Mouse (Mus musculus): ENCODE measurements around the gene Mup5. TPM values are rescaled to one million over a fixed set of nuclear protein-coding genes. Genes with fewer than 3 reads are reported as not detected.
"Not testable (repeated sequence)": the region's sequence is repeated elsewhere in the genome, so short reads cannot be mapped to it uniquely, and the experiment has no call there.

Mup5 gene
- polyA plus RNA-seq, 1 experiment from 2014 or later: not detected

GRCm38 (mm10) chr4:61789699-61790098, 45.3 kb downstream of the Mup5 start:
- not testable (repeated sequence) for H3K27me3 ChIP-seq (ENCODE audit: poor library complexity, severe bottlenecking); H3K4me1 ChIP-seq; H3K4me3 ChIP-seq; H3K36me3 ChIP-seq (replicated peaks); DNase-seq (ENCODE audit: extremely low spot score, low spot score); H3K27ac ChIP-seq; H3K9me3 ChIP-seq
- 93% methylated on average over 1 of the region's 1 CpGs for WGBS

GRCm38 (mm10) chr4:61784231-61784630, 50.8 kb downstream of the Mup5 start:
- WGBS: 91% methylated on average over 1 of the region's 1 CpGs
- not testable (repeated sequence) for H3K36me3 ChIP-seq (replicated peaks); H3K4me1 ChIP-seq

GRCm38 (mm10) chr4:61782169-61782568, 52.9 kb downstream of the Mup5 start, which contains the start of gene Mup19:
Gene Mup19, minus strand, starts transcription at chr4:61782269.
- not testable (repeated sequence) for H3K9me3 ChIP-seq; H3K27me3 ChIP-seq (ENCODE audit: poor library complexity, severe bottlenecking); H3K4me3 ChIP-seq; DNase-seq (ENCODE audit: extremely low spot score, low spot score); H3K36me3 ChIP-seq (replicated peaks); H3K27ac ChIP-seq; H3K4me1 ChIP-seq
- WGBS: 88% methylated on average over 1 of the region's 5 CpGs

More at GRCm38 (mm10) chr4:61784231-61784630, 50.8 kb downstream of the Mup5 start:
- not testable (repeated sequence) for H3K9me3 ChIP-seq; DNase-seq (ENCODE audit: extremely low spot score, low spot score); H3K4me3 ChIP-seq; H3K27ac ChIP-seq; H3K27me3 ChIP-seq (ENCODE audit: poor library complexity, severe bottlenecking)

Other genes starting within 250 kb of the Mup5 start
- gene Mup17, start 239.4 kb downstream of the Mup5 start, polyA plus RNA-seq (2016; fragmentation: Nextera tagmentation; extraction: Ambion mirVana): not detected in 2 replicates
- not detected in 2 replicates for gene Mup18, start 161.1 kb downstream of the Mup5 start, polyA plus RNA-seq (2016; fragmentation: Nextera tagmentation; extraction: Ambion mirVana)
- not detected in 2 replicates for gene Mup19, start 53.0 kb downstream of the Mup5 start, polyA plus RNA-seq (2016; fragmentation: Nextera tagmentation; extraction: Ambion mirVana)
- gene Mup20, start 218.9 kb upstream of the Mup5 start, polyA plus RNA-seq (2016; fragmentation: Nextera tagmentation; extraction: Ambion mirVana): not detected in 2 replicates